Mouse (Mus musculus) limb, embryonic 14.5 days (tissue): Measurements from ENCODE around the gene Rai14. TPM values are rescaled to one million over a fixed set of nuclear protein-coding genes. Genes with fewer than 3 reads are reported as not detected.

Experiments used
- ATAC-seq: fragments of 200-750 bp; cut with Nextera tagmentation; 2 replicates; pipeline ENCODE4 v1.8.0; 2017; ENCODE audit warnings: low read depth, moderate number of reproducible peaks, moderate TSS enrichment; ENCODE audit not compliant: low FRiP score
- DNase-seq: peaks from one replicate; pipeline ENCODE4 v3.0.0-alpha.2; 2015; ENCODE audit warnings: low spot score
- H3K27ac ChIP-seq: fragments of 300-500 bp; sonication (generic); replicated peaks from 2 replicates; pipeline ENCODE4 v1.5.1; 2014; ENCODE audit warnings: low read depth, mild to moderate bottlenecking, low read length, moderate library complexity, mixed read lengths
- H3K27me3 ChIP-seq: fragments of 300-500 bp; sonication (generic); 2 replicates; pipeline ENCODE4 v1.6.1; 2014; ENCODE audit warnings: low read length, mixed read lengths; ENCODE audit not compliant: control insufficient read depth, insufficient read depth
- H3K36me3 ChIP-seq: fragments of 300-500 bp; sonication (generic); 2 replicates; pipeline ENCODE4 v1.6.1; 2014; ENCODE audit warnings: mild to moderate bottlenecking, low read length, moderate library complexity, mixed read lengths; ENCODE audit not compliant: control insufficient read depth, insufficient read depth
- H3K4me1 ChIP-seq: fragments of 300-500 bp; sonication (generic); 2 replicates; pipeline ENCODE4 v1.6.1; 2014; ENCODE audit warnings: antibody characterized with exemption, low read length, mixed read lengths; ENCODE audit not compliant: control insufficient read depth, insufficient read depth
- H3K4me2 ChIP-seq: fragments of 300-500 bp; sonication (generic); replicated peaks from 2 replicates; pipeline ENCODE4 v1.6.1; 2014; ENCODE audit warnings: low read depth, mild to moderate bottlenecking, low read length, moderate library complexity; ENCODE audit not compliant: severe bottlenecking
- H3K4me3 ChIP-seq: fragments of 300-500 bp; sonication (generic); replicated peaks from 2 replicates; pipeline ENCODE4 v1.5.1; 2014; ENCODE audit warnings: low read length
- H3K9ac ChIP-seq: fragments of 300-500 bp; sonication (generic); 2 replicates; pipeline ENCODE4 v1.6.1; 2014; ENCODE audit warnings: mild to moderate bottlenecking, low read depth, low read length, moderate library complexity; ENCODE audit not compliant: severe bottlenecking
- H3K9me3 ChIP-seq: fragments of 300-500 bp; sonication (generic); 2 replicates; pipeline ENCODE4 v1.6.1; 2016; ENCODE audit warnings: low read length; ENCODE audit not compliant: control insufficient read depth
- POLR2A ChIP-seq: fragments of 200-500 bp; IDR thresholded peaks from 2 replicates; pipeline ENCODE4 v1.8.0; 2012; ENCODE audit warnings: inconsistent platforms, mild to moderate bottlenecking, moderate library complexity, borderline replicate concordance; ENCODE audit not compliant: insufficient read depth, insufficient read length; ENCODE audit errors: extremely low read depth
- WGBS: fragments of 180-500 bp; shearing (Covaris S2); extraction: QIAGEN DNeasy Blood & Tissue Kit; methylation state at CpG from one replicate; pipeline ENCODE4 v1.1.7; 2014; 5-methylcytosine and 5-hydroxymethylcytosine counted together
- polyA plus RNA-seq, 2 experiments: library from polyadenylated mRNA; depleted of rRNA in 1 of 2; stranded (reverse) in 1 of 2; unstranded in 1 of 2; fragments of >200 nt; fragmentation: Nextera tagmentation in 1 of 2; extraction: Ambion mirVana in 1 of 2; gene quantifications; 2 replicates each; pipeline versions ENCODE4 v1.2.1 to v1.2.3; 2012 to 2014

Gene Rai14
- polyA plus RNA-seq, 2 experiments: 44.6 to 57.2 TPM

DNA sequence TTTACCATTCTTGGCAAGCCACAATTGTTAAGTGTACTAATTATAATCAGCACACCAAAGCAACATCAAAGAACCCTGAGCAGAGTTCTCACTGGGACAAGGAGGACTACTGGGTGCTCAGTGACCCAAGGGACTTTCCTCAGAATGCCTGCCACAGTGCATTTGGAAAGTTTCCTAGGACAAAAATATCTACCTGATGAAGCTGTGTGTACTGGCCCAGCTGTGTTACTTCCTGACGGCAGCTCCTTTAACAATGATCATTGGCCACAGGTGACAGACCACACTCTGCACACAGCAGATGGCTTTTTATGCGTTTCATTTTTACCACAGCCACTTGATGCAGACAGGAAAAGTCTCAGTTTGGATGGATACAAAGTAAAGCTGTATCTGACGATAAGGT is 135.3 kb downstream of the Rai14 start:
- Histone ChIP-seq H3K4me1 (no peaks in the 10 kb centered on the region), H3K9me3 (no peaks in the 10 kb centered on the region), H3K27ac (0 out of 2 replicates have a peak overlapping the region, but pooled peaks have one; percentile 20), H3K4me2 (no peak overlapping the region), H3K9ac (no peak overlapping the region), H3K4me3 (no peak overlapping the region), H3K27me3 (no peaks in the 10 kb centered on the region), H3K36me3 (peaks cover 48% of the 10 kb centered on the region)
- DNase-seq (no peak), ATAC-seq (no peak)
- WGBS: 79% methylated on average over 3 of the region's 3 CpGs
- TF ChIP-seq POLR2A: no peak

GRCm38 (mm10) chr15:10566486-10566885 is 147.9 kb downstream of the Rai14 start:
- no peak overlapping the region for H3K4me3 ChIP-seq
- TF ChIP-seq POLR2A: no peak
- ATAC-seq: no peak
- peaks cover 41% of the 10 kb centered on the region for H3K36me3 ChIP-seq
- H3K27me3 ChIP-seq: no peaks in the 10 kb centered on the region
- 88% methylated on average over 7 of the region's 7 CpGs for WGBS
- H3K9ac ChIP-seq: no peak overlapping the region
- H3K9me3 ChIP-seq: no peaks in the 10 kb centered on the region
- H3K4me2 ChIP-seq: no peak overlapping the region
- H3K27ac ChIP-seq: no peak overlapping the region
- no peaks in the 10 kb centered on the region for H3K4me1 ChIP-seq
- no peak for DNase-seq

- no peaks in the 10 kb centered on the region for H3K27me3 ChIP-seq
- no peak overlapping the region for H3K9ac ChIP-seq
- no peak overlapping the region for H3K4me3 ChIP-seq
- no peak overlapping the region for H3K27ac ChIP-seq
- ATAC-seq: no peak
- 28% methylated on average over 1 of the region's 1 CpGs for WGBS
- no peak for TF ChIP-seq POLR2A
- no peaks in the 10 kb centered on the region for H3K9me3 ChIP-seq
- no peaks in the 10 kb centered on the region for H3K4me1 ChIP-seq
- no peak for DNase-seq
- no peak overlapping the region for H3K4me2 ChIP-seq
- H3K36me3 ChIP-seq: peaks cover 20% of the 10 kb centered on the region
Observed at GRCm38 (mm10) chr15:10564201-10564600, 150.2 kb downstream of the Rai14 start.

GRCm38 (mm10) chr15:10562281-10562680 is 152.1 kb downstream of the Rai14 start:
- Histone ChIP-seq H3K9me3 (no peaks in the 10 kb centered on the region), H3K4me2 (no peak overlapping the region), H3K36me3 (peaks cover 3% of the 10 kb centered on the region), H3K9ac (no peak overlapping the region), H3K27me3 (no peaks in the 10 kb centered on the region), H3K27ac (no peak overlapping the region), H3K4me3 (no peak overlapping the region), H3K4me1 (no peaks in the 10 kb centered on the region)
- ATAC-seq: no peak
- no peak for DNase-seq
- no peak for TF ChIP-seq POLR2A

DNA sequence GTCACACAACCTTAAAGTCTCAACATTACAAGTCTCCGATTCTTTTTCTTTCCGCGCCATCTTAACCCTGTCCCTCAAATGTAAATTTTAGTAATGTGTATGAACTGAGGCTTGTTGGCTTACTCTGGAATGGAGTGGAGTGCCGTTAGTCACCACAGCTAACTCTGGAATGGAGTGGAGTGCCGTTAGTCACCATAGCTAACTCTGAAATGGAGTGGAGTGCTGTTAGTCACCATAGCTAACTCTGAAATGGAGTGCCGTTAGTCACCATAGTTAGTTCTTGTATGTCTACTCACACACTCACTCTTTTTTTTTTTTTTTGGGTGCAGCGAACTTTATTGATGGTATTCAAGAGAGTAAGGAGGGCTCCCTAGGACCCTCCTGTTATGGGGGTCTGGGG is 154.4 kb downstream of the Rai14 start:
- DNase-seq (no peak), ATAC-seq (no peak)
- WGBS: 91% methylated on average over 7 of the region's 7 CpGs
- Histone ChIP-seq H3K4me1 (no peaks in the 10 kb centered on the region), H3K36me3 (no peaks in the 10 kb centered on the region), H3K27ac (no peak overlapping the region), H3K9ac (no peak overlapping the region), H3K9me3 (no peaks in the 10 kb centered on the region), H3K4me3 (no peak overlapping the region), H3K27me3 (no peaks in the 10 kb centered on the region), H3K4me2 (no peak overlapping the region)
- no peak for TF ChIP-seq POLR2A

DNA sequence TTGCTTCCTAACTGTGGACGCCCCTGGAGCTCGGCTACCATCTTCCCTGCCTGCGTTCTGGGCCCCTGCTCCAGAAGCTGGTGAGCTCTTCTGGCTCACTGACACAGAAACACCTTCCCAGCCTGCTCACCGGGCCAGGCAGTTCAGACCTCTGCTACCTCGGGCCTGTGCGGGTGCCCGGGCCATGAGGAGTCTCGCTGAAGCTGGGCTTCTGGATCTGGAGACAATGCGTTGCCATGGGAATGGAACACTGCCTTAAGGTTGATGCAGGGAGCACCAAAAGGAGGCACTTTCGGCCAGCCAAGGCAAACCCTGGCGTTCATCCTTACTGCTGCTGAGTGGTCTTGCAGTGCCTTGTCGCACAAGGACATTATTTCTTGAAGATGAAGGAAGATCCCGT is 156.0 kb downstream of the Rai14 start, which contains the start of gene Ttc23l:
TSS of gene Ttc23l (minus strand) at position 204 of the 400 bp plus-strand sequence.
- no peaks in the 10 kb centered on the region for H3K9me3 ChIP-seq
- TF ChIP-seq POLR2A: no peak
- no peaks in the 10 kb centered on the region for H3K36me3 ChIP-seq
- no peaks in the 10 kb centered on the region for H3K27me3 ChIP-seq
- no peak within 1 kb of the TSS for H3K4me3 ChIP-seq
- no peaks in the 10 kb centered on the region for H3K4me1 ChIP-seq
- WGBS: 92% methylated on average over 13 of the region's 13 CpGs
- DNase-seq (no peak), ATAC-seq (no peak)
- no peak within 1 kb of the TSS for H3K9ac ChIP-seq
- no peak within 1 kb of the TSS for H3K4me2 ChIP-seq
- H3K27ac ChIP-seq: no peak within 1 kb of the TSS
